Mouse (Mus musculus) liver, adult (tissue): ENCODE measurements around the gene Deaf1.

Experiments
- GATA4 ChIP-seq: IDR thresholded peaks from 2 replicates; pipeline ENCODE4 v1.6.1; 2014; ENCODE audit warnings: mild to moderate bottlenecking, low read length; ENCODE audit not compliant: insufficient replicate concordance

Deaf1 gene

DNA sequence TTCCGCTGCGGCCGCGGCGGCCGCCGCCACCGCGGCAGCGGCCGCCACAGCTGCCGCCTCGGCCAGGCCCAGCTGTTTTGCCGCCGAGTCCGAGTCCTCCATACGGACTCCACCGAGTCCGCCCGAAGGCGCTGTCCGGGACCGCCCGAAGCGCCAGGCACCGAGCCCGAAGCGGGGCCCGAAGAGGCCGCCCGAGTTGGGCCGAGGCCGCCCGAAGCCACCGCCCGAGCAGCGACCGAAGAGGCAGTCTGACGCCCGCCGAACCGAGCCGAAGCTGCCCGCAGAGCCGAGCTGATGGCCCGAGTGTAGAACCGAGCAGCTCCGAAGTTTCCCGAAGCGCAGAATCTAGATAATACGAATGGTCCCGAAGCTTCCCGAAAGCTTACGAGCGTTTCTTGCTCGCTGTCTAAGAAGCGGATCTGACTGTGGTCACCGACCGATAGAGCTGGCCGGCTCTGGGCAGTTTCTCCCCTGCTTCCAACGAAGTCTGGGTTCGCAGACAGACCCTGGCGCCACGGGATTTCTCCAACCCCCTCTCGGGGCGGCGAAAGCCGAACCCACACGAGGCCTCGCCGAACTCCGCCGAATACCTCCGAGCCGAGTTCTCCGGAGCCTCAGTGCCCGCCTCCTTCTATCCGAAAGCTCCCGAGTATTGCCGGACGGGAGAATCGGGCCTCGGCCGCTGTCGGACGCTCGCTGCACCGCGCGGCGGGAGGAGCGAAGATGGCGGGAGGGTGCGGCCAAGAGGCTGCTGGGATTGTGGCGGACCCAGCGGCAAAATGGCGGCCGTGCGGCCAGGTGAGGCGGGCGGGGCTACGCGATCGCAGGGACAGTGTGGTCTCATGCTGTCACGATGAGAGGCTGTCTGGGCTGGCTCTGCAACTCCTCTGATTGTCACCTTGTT, at the start of gene Deaf1, which contains the start of gene Tmem80:
TSS of gene Deaf1 (minus strand) at position 222 of the 904 bp plus-strand sequence.
TSS of gene Tmem80 (plus strand) at position 271 of the 904 bp plus-strand sequence.
- peak; percentile 24; the same call in 1 of the 2 replicates for TF ChIP-seq GATA4

GRCm38 (mm10) chr7:141374399-141374798, 46.9 kb upstream of the Deaf1 start:
- TF ChIP-seq GATA4, result no peak

GRCm38 (mm10) chr7:141373611-141374010, 46.1 kb upstream of the Deaf1 start:
- no peak for TF ChIP-seq GATA4

DNA sequence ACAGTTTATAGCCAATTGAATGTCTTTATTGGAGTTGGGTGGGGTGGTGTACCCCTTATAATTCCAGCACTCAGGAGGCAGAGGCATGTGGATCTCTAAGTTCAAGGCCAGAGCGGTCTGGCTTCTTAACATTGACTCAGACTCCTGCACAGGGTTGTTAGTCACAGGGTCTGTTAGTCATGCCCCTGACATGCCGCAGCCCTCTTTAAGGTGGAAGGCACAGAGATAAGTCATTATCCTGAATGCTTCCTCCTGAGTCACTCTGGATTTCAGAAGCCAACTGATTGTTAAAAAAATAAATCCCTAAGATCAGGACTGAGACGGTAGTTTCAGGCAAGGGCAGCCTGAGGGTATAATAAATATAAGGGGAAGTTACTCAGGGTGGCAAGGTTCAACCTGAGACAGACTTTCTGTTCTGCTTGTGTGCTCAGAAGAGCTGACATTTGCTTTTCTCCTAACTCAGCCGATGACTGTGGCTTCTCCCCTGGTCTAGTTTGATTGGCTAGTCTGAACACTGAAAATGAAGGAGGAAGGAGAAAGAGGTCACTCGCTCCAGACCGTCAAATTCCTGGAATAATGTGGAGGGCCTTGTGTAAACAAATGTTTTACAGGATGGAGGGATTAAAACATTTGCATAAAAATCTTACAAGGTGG, 44.6 kb upstream of the Deaf1 start:
- no peak; the same call in 1 of the 2 replicates for TF ChIP-seq GATA4

DNA sequence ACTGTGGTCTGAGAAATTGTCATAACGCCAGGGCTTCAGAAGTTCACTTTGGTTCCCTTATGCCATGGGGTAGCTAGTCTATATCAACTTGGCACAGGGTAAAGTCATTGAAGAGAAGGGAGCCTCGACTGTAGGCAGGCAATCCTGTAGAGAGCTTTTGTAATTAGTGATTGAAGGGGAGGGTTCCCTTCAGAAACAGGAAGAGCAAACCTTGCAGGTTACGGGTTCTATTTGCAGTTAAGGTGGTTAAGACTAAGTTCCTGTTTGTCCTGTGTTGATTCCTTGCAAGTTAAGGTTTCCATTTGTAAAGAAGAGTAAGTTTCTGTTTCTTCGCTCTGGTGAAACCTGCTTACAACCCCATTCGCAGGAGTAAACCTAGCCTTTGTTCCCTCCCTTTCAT, 42.4 kb upstream of the Deaf1 start:
- TF ChIP-seq GATA4, result no peak

- TF ChIP-seq GATA4, result no peak
Observed at GRCm38 (mm10) chr7:141367358-141367757, 39.9 kb upstream of the Deaf1 start.

DNA sequence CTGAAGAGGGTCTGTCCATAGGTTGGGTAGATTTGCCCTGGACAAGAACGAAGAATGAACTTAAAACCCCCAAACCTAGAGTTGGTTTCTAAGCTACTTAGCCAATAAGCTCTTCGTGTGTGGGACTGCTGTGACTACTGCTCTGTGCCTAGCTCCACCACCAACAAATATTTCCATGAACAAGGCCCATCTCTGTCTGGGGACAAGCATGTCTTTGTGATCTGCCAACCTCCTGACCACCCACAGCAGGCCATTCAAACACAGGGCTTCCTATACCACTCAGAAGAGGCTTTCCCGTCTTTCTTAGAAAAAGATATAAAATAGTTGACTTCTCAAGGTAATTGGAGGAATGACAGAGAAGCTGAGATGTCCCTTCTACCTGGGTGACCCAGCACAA, 37.6 kb upstream of the Deaf1 start:
- no peak for TF ChIP-seq GATA4

DNA sequence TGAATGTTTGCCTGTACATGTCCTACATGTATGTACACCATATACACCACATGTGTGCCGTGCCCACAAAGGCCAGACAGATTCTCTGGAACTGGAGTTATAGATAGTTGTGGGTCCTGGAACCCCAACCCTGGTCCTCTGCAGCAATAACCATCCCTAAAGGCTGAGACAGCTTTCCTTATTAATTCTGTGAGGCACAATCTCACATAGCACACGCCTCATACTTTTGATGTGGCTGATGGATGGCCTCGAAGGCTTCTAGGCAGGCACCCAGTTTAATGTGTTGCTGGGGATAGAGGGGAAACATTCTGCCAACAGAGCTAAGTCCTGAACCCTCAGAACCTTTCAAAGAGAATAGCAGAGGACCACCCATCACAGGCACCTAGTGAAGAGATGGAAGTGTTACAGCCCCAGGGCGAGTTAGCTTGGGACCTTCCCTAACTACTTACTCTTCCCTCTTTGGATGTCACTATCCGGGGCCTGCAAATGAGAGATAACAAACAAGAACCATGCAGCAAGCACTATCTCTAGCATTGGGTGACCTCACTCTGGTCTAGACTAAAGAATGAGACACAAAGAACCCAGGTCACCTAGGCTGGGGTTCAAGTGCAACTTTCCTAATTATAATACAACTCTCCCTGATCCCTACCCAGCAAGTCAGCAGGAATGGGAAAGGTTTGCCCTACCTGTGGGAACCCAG, 37.0 kb upstream of the Deaf1 start:
- no peak for TF ChIP-seq GATA4

DNA sequence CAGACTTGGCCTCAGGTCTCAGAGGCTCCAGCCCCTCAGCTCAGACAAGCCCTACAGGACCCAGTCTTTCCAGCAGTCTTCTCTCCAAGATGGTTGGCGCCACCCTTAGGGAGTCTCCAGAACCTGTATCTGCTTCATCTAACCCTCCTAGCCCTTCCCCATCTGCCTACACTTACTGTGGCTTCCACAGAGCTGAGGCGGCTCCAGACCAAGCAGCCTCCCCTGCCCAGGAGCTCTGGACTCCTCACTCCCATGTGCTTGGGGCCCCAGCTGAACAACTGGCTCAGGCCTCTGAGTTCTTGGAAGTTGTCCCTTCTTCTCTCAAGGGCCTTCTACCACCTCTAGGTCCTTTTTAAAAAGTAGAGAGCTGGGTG, 36.2 kb upstream of the Deaf1 start:
- TF ChIP-seq GATA4, result no peak

DNA sequence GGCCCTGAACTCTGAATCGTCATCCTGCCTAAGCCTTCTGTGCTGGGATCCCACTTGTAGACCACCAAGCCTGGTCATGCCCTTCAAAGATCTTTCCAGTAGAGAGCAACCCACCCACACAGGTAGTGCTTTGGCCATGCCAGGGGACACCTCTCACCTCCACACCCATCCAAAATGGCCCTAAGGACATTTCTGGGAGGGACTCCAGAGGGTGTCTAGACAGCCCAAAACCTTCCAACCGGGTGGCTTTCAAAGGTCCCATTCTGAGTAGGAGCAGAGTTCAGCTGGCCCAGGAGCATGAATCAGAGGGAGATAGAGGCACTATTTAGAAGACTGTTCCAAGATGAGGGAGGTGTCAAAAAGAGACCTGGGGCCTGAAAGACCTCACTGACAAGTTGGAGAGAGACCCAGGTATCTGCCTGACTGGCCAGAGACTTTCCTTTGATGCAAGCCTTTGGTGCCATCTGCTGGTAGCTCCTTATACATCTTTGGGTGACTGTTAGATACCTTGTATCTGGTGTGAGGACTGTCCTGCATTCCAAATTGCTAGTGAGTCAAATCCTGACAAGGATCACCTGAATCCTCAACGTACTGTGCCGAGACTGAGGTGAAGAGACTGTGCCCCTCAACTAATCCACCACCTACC, 35.7 kb upstream of the Deaf1 start:
- TF ChIP-seq GATA4, result no peak

- no peak for TF ChIP-seq GATA4
Observed at GRCm38 (mm10) chr7:141361510-141361909, 34.0 kb upstream of the Deaf1 start.

DNA sequence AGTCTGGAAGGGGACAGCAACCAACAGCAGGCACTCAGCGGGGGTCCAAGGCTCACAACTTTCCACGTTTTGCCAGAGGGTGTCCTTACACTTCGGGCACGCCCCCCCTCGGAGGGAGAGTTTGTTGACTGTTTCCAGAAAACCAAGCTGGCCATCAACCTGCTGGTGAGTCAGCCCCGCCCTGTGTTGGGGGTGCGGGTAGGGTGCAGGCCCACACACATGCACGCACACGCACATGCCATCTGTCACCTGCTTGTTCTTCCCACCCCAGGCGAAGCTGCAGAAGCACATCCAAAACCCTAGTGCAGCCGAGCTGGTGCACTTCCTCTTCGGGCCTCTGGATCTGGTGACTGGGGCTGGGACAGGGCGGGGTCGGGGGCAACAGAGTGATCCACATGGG, 29.5 kb upstream of the Deaf1 start:
- TF ChIP-seq GATA4, result no peak

- no peak for TF ChIP-seq GATA4
Observed at GRCm38 (mm10) chr7:141355626-141356326, 28.3 kb upstream of the Deaf1 start.

DNA sequence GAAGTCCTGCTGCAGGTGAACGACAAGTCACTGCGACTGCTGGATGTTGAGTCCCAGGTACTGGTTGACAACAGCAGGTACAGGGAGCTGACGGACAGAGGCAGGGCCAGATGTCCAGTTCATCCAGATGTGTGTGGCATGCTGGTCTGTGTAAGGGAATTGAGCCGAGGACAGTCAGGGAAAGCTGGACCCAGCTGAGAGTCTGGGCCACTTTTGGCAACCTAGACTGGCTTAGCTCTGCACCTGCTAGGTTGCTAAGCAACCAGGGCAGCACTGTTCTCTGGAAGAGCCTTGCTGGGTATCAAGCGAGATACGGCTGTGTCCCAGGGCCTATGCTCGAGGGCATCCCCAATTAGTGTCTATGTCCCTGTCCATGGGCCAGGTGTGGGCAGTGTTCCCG, 27.6 kb upstream of the Deaf1 start:
- TF ChIP-seq GATA4, result no peak

DNA sequence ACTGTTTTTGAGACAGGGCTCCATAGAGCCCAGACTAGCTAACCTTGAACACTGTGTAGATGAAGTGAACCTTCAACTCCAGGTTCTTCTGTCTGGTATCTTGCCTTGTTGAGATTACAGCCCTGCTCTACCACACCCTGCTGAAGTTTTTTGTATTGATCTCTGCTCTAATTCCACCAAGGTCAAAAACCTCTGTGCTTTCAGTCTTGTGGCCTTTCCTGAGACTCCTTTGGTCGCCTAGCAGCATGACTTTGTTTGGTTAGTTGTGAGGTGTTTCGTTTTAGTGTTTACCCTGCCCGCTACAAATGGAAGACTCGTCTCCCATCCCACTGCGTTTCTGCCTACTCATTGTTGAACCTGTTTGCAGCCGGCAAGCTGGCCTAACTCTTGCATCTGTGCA, 23.6 kb upstream of the Deaf1 start:
- no peak for TF ChIP-seq GATA4
